Mouse (Mus musculus): ENCODE data around the gene Foxj1. TPM values are rescaled to one million over a fixed set of nuclear protein-coding genes. Genes with fewer than 3 reads are reported as not detected.
"Not testable (repeated sequence)": the region's sequence is repeated elsewhere in the genome, so short reads cannot be mapped to it uniquely, and the experiment has no call there.

Gene Foxj1
- polyA plus RNA-seq (2012; ENCODE audit: insufficient read depth, insufficient read length, low replicate concordance, missing spikeins): not detected in 2 replicates

DNA sequence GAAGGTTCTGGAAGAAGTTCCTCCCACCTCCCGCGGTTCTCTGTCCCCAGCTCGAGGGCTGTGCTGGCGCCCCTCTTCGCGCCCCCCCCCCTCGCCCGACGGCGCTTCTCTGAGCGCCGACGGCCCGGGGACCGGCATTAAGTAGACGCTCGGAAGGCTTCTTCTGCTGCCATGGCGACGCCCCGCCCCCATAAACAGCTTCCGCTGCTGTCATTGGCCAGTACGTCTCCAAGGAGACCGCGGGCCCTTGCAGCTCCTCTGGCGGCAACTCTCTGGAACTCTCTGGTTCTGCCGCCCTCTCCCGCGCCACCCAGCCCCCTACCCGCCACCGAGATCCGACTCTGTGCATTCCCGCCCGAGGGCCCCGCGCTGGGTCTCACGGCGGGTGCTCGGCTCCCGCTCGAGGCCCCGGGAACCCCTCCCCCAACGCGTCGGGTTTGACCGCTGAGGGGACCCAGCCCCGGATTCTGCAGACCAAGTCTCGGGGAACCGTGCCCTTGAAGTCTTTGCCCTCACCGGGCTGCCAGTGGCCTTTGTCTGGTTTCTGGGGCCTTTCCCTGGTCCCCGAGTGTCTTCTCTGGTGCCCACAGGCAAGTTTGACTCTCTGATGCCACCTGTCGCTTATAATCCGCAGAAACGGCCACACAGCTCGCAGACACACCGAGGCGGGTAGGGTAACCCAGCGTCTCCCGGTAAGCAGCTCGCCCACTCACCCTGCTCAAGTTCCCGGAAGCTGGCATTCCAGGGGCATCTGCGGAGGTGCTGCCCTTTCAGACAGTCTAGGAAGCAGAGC, at the start of gene Foxj1:
TSS of gene Foxj1 (minus strand) at position 156 of the 793 bp plus-strand sequence.
- H3K4me1 ChIP-seq (ENCODE audit: control insufficient read depth, insufficient read depth, low read length): peaks cover 39% of the 10 kb centered on the region
- H3K4me3 ChIP-seq (ENCODE audit: insufficient read depth, low read depth, low read length): peak within 1 kb of the TSS; percentile 57
- WGBS: under 1% methylated on average over 61 of the region's 61 CpGs
- H3K27ac ChIP-seq (ENCODE audit: insufficient read depth, low read depth, low read length): no peak within 1 kb of the TSS
- TF ChIP-seq CTCF (IDR thresholded peaks at IDR 0.05; ENCODE audit: insufficient read depth, low read depth, low read length): peak; percentile 37; the same call in 1 of the 2 replicates
- TF ChIP-seq POLR2A (IDR thresholded peaks at IDR 0.05; ENCODE audit: insufficient read depth, low read depth, low read length): no peak

DNA sequence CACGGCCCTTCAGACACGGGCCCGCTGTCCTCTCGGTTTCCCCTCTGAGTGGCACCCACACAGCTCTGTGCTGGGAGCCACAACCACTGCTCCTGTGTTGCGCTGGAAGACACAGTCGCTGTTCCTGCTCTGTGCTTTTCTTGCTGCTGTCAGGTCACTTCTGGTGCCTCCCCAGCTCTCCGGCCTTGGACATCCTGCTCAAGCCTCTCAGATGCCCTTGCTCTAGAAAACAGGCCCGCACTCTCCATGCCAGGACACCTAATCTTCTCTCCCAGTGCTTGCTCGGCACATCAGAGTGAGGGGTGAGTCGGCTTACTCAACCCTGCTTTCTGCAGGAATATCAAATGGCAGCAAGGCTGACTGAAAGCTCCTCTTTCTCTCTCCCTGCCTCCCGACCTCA, 49.0 kb upstream of the Foxj1 start:
- peaks cover 15% of the 10 kb centered on the region for H3K4me1 ChIP-seq (ENCODE audit: control insufficient read depth, insufficient read depth, low read length)
- TF ChIP-seq CTCF (IDR thresholded peaks at IDR 0.05; ENCODE audit: insufficient read depth, low read depth, low read length) (no peak), POLR2A (IDR thresholded peaks at IDR 0.05; ENCODE audit: insufficient read depth, low read depth, low read length) (no peak)
- no peak overlapping the region for H3K27ac ChIP-seq (ENCODE audit: insufficient read depth, low read depth, low read length)
- H3K4me3 ChIP-seq (ENCODE audit: insufficient read depth, low read depth, low read length): no peak overlapping the region
- 81% methylated on average over 11 of the region's 11 CpGs for WGBS

DNA sequence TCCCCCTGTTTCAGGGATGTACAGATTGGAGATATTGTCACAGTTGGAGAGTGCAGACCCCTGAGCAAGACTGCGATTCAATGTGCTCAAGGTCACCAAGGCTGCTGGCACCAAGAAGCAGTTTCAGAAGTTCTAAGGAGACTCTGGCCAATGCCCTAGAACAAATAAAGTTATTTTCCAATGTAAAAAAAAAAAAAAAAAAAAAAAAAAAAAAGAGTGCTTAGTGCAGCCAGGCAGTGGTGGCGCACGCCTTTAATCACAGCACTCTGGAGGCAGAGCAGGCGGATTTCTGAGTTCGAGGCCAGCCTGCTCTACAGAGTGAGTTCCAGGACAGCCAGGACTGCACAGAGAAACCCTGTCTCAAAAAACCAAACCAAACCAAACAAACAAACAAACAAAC, 47.9 kb upstream of the Foxj1 start:
- WGBS: 74% methylated on average over 5 of the region's 5 CpGs
- not testable (repeated sequence) for H3K27ac ChIP-seq (ENCODE audit: insufficient read depth, low read depth, low read length); H3K4me3 ChIP-seq (ENCODE audit: insufficient read depth, low read depth, low read length)
- H3K4me1 ChIP-seq (ENCODE audit: control insufficient read depth, insufficient read depth, low read length): peaks cover 11% of the 10 kb centered on the region; the same call in 1 of the 2 replicates

DNA sequence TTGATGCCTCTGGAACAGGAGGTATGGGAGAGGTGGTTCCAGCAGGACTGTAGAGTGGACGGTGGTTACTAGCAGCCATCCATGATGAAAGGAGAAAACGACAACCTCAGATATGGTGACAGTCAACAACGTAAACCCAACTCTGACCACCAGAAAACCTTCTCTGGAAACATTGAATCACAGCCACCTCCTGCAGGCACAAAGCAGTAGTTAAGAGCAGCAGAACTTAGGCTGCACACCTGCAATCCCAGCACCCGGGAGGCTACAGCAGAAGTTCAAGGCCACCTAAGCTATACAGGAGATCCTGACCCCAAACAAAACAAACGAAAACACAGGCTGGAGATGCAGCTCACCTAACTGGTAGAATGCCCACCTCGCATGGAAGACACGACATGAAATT, 45.6 kb upstream of the Foxj1 start:
- WGBS: 83% methylated on average over 7 of the region's 7 CpGs
- H3K27ac ChIP-seq (ENCODE audit: insufficient read depth, low read depth, low read length): no peak overlapping the region
- no peak overlapping the region for H3K4me3 ChIP-seq (ENCODE audit: insufficient read depth, low read depth, low read length)
- H3K4me1 ChIP-seq (ENCODE audit: control insufficient read depth, insufficient read depth, low read length): peaks cover 3% of the 10 kb centered on the region
- TF ChIP-seq POLR2A (IDR thresholded peaks at IDR 0.05; ENCODE audit: insufficient read depth, low read depth, low read length) (no peak), CTCF (IDR thresholded peaks at IDR 0.05; ENCODE audit: insufficient read depth, low read depth, low read length) (no peak)

DNA sequence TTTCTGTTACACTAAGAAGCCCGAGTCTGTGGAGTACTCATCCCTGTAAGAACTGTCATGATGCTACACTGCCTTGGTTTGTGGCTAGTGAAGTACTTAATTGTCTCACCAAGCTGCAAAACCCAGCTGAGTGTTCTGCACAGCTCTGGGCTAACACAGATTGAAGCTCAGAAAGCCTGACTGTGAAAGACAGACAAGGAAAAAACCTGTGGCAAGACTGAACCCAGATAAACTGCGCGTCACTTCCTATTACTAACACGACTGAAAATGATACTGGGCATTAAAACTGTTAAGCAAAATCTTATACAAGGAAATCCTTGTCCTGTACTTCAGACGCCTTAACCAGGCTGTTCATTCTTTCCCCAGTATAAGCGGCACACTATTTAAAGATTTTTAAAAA, 44.3 kb upstream of the Foxj1 start:
- no peak for TF ChIP-seq CTCF (IDR thresholded peaks at IDR 0.05; ENCODE audit: insufficient read depth, low read depth, low read length)
- TF ChIP-seq POLR2A (IDR thresholded peaks at IDR 0.05; ENCODE audit: insufficient read depth, low read depth, low read length): no peak
- H3K4me1 ChIP-seq (ENCODE audit: control insufficient read depth, insufficient read depth, low read length): peaks cover 3% of the 10 kb centered on the region
- H3K4me3 ChIP-seq (ENCODE audit: insufficient read depth, low read depth, low read length): no peak overlapping the region
- 81% methylated on average over 6 of the region's 6 CpGs for WGBS
- no peak overlapping the region for H3K27ac ChIP-seq (ENCODE audit: insufficient read depth, low read depth, low read length)

DNA sequence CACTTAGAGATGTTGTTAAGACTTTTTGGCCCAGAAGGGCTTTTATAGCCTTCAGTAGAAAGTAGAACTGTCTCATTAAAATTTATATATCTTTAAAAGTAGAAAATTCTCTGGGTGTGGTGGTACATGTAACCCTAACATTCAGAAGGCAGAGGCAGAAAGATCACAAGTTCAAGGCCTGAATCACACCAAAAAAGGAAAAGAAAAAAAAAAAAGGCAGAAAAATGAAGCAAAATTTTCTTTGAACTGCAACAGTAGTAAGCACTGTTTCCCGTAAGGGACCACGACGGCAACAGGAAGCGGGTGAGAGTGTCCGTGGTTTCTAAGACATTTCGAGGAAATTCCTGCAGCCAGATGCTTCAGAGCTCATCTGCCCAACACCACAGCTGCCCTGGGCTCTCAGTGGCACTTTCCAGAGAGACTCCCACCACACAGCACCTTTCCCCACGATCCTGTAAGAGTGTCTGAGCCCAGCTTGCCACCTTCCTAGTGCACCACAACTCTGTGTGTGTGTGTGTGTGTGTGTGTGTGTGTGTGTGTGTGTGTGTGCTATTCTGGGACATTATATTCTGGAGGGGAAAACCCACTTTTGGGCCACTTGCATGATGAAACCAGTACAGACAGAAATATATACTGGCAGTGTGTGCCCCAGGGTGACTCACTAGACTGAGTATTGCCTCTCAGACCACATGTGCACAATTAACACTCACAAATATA, 41.9 kb upstream of the Foxj1 start:
- H3K4me1 ChIP-seq (ENCODE audit: control insufficient read depth, insufficient read depth, low read length): peaks cover 3% of the 10 kb centered on the region
- WGBS: 81% methylated on average over 7 of the region's 7 CpGs
- no peak overlapping the region for H3K4me3 ChIP-seq (ENCODE audit: insufficient read depth, low read depth, low read length)
- no peak for TF ChIP-seq CTCF (IDR thresholded peaks at IDR 0.05; ENCODE audit: insufficient read depth, low read depth, low read length)
- no peak for TF ChIP-seq POLR2A (IDR thresholded peaks at IDR 0.05; ENCODE audit: insufficient read depth, low read depth, low read length)
- no peak overlapping the region for H3K27ac ChIP-seq (ENCODE audit: insufficient read depth, low read depth, low read length)

DNA sequence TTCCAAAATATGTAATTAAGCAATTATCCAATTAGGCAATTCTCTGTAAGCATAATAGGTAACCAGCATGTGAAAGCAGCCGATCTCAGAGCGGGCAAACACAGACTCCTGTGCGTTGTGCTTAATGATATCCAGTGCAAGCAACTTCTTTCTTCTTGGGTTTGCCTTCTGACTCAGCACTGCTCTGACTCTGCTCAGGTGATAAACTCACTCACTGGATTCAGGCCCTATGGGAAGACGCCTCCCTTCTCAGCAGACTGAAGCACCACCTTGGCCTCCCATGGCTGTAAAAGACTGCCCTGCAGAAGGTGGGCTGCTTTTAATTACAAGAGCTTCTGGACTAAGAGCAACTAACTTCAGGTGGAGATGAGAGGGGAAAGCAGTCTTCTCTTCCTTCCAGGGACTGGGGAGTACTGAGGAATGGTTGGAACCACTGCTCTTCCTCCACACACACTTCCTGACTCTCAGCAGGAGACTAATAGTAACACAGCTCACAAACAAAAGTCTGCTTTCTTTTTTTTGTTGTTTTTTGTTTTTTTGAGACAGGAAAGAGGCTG, 36.8 kb upstream of the Foxj1 start:
- H3K4me3 ChIP-seq (ENCODE audit: insufficient read depth, low read depth, low read length): no peak overlapping the region
- peaks cover 5% of the 10 kb centered on the region for H3K4me1 ChIP-seq (ENCODE audit: control insufficient read depth, insufficient read depth, low read length)
- WGBS: 61% methylated on average over 4 of the region's 4 CpGs
- H3K27ac ChIP-seq (ENCODE audit: insufficient read depth, low read depth, low read length): no peak overlapping the region
- TF ChIP-seq CTCF (IDR thresholded peaks at IDR 0.05; ENCODE audit: insufficient read depth, low read depth, low read length) (no peak), POLR2A (IDR thresholded peaks at IDR 0.05; ENCODE audit: insufficient read depth, low read depth, low read length) (no peak)

DNA sequence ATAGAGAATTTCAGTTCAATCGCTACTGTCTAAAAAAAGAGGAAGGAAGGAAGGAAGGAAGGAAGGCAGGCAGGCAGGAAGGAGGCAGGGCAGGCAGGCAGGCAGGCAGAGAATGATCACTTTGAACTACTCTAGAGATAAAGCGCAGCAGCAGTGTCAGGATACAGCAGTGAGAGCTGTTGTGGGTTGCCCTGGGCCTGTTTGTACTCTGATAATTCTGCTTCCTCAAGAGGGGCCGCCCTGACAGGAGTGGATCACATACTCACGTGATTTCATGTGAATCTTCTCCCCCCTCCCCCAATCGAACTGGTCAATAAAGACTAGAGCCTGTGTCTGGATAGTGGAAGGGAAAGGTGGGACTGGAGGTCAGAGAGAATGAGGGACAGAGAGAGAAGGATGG, 34.4 kb upstream of the Foxj1 start:
- TF ChIP-seq CTCF (IDR thresholded peaks at IDR 0.05; ENCODE audit: insufficient read depth, low read depth, low read length) (no peak), POLR2A (IDR thresholded peaks at IDR 0.05; ENCODE audit: insufficient read depth, low read depth, low read length) (no peak)

DNA sequence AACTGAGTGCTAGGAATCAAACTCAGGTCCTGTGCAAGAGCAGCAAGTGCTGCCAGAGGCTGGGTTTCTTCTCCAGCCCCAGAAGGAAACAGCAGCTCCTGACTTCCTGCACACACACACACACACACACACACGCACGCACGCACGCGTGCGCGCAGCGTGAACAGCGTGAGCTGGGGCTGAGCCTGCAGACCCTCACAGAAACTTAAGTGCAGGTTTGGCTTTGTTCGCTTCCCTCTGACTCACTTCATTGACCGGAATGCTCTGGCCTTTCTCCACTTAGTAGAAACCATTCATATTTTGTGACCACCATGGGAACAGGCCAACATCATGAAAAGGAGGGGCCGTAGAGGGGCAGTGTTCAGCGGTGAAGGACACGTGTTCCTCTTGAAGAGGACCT, 33.9 kb upstream of the Foxj1 start:
- peaks cover 5% of the 10 kb centered on the region for H3K4me1 ChIP-seq (ENCODE audit: control insufficient read depth, insufficient read depth, low read length)
- H3K4me3 ChIP-seq (ENCODE audit: insufficient read depth, low read depth, low read length): no peak overlapping the region
- TF ChIP-seq POLR2A (IDR thresholded peaks at IDR 0.05; ENCODE audit: insufficient read depth, low read depth, low read length) (no peak), CTCF (IDR thresholded peaks at IDR 0.05; ENCODE audit: insufficient read depth, low read depth, low read length) (no peak)
- no peak overlapping the region for H3K27ac ChIP-seq (ENCODE audit: insufficient read depth, low read depth, low read length)
- WGBS: 86% methylated on average over 14 of the region's 14 CpGs

More for the DNA sequence above, 34.4 kb upstream of the Foxj1 start:
- Histone ChIP-seq H3K4me1 (ENCODE audit: control insufficient read depth, insufficient read depth, low read length) (peaks cover 5% of the 10 kb centered on the region), H3K27ac (ENCODE audit: insufficient read depth, low read depth, low read length) (no peak overlapping the region), H3K4me3 (ENCODE audit: insufficient read depth, low read depth, low read length) (no peak overlapping the region)
- WGBS: 68% methylated on average over 5 of the region's 5 CpGs
